Mouse (Mus musculus) kidney, embryonic 15.5 days (tissue): ENCODE results near the gene Fam83b. TPM values are rescaled to one million over a fixed set of nuclear protein-coding genes. Genes with fewer than 3 reads are reported as not detected.

Experiments
- ATAC-seq: fragments of 200-750 bp; cut with Nextera tagmentation; replicated peaks from 2 replicates; pipeline ENCODE4 v1.8.0; 2017; ENCODE audit warnings: moderate TSS enrichment; ENCODE audit not compliant: low FRiP score
- H3K27ac ChIP-seq: fragments of 300-500 bp; sonication (generic); 2 replicates; pipeline ENCODE4 v1.5.1; 2015; ENCODE audit warnings: mild to moderate bottlenecking, inconsistent platforms
- H3K27me3 ChIP-seq: fragments of 300-500 bp; sonication (generic); 2 replicates; pipeline ENCODE4 v1.6.1; 2015; ENCODE audit warnings: inconsistent platforms
- H3K36me3 ChIP-seq: fragments of 300-500 bp; sonication (generic); 2 replicates; pipeline ENCODE4 v1.6.1; 2015; ENCODE audit warnings: inconsistent platforms
- H3K4me1 ChIP-seq: fragments of 300-500 bp; sonication (generic); 2 replicates; pipeline ENCODE4 v1.6.1; 2015; ENCODE audit warnings: inconsistent platforms
- H3K4me2 ChIP-seq: fragments of 300-500 bp; sonication (generic); 2 replicates; pipeline ENCODE4 v1.6.1; 2015; ENCODE audit warnings: moderate library complexity, mild to moderate bottlenecking, inconsistent platforms
- H3K4me3 ChIP-seq: fragments of 300-500 bp; sonication (generic); replicated peaks from 2 replicates; pipeline ENCODE4 v1.5.1; 2015; ENCODE audit warnings: mild to moderate bottlenecking, inconsistent platforms
- H3K9ac ChIP-seq: fragments of 300-500 bp; sonication (generic); 2 replicates; pipeline ENCODE4 v1.6.1; 2015; ENCODE audit warnings: mild to moderate bottlenecking, inconsistent platforms
- H3K9me3 ChIP-seq: fragments of 300-500 bp; sonication (generic); replicated peaks from 2 replicates; pipeline ENCODE4 v1.6.1; 2016; ENCODE audit warnings: inconsistent platforms
- WGBS: fragments of 180-500 bp; shearing (Covaris S2); methylation state at CpG from one replicate; pipeline ENCODE4 v1.1.7; 2015; ENCODE audit warnings: mixed read lengths; 5-methylcytosine and 5-hydroxymethylcytosine counted together
- polyA plus RNA-seq: library from polyadenylated mRNA; unstranded; fragments of >200 nt; fragmentation: Nextera tagmentation; extraction: Ambion mirVana; gene quantifications from 2 replicates; pipeline ENCODE4 v1.2.1, GENCODE M21; 2015

Fam83b gene
- polyA plus RNA-seq, result 1.2 and 1.3 TPM in 2 replicates

GRCm38 (mm10) chr9:76566515-76567280 is at the start of gene Fam83b:
Gene Fam83b (minus strand): TSS chr9:76567116.
- peak within 1 kb of the TSS; percentile 35 for H3K9ac ChIP-seq
- 1% methylated on average over 39 of the region's 40 CpGs for WGBS
- peak; percentile 94 for ATAC-seq

GRCm38 (mm10) chr9:76614165-76614564 is 47.2 kb upstream of the Fam83b start:
- Histone ChIP-seq H3K36me3 (no peaks in the 10 kb centered on the region), H3K27me3 (no peaks in the 10 kb centered on the region), H3K4me3 (no peak overlapping the region), H3K4me1 (no peaks in the 10 kb centered on the region), H3K4me2 (no peak overlapping the region), H3K9me3 (no peaks in the 10 kb centered on the region), H3K9ac (no peak overlapping the region), H3K27ac (no peak overlapping the region)
- 53% methylated on average over 4 of the region's 4 CpGs for whole genome bisulfite sequencing
- no peak for ATAC-seq

More at GRCm38 (mm10) chr9:76566515-76567280, at the start of gene Fam83b:
- H3K4me1 ChIP-seq, result peaks cover 8% of the 10 kb centered on the region
- H3K27me3 ChIP-seq, result no peaks in the 10 kb centered on the region
- H3K27ac ChIP-seq, result peak within 1 kb of the TSS; percentile 7; the same call in 1 of the 2 replicates
- peak within 1 kb of the TSS; percentile 62 for H3K4me3 ChIP-seq
- H3K36me3 ChIP-seq, result no peaks in the 10 kb centered on the region
- H3K9me3 ChIP-seq, result no peaks in the 10 kb centered on the region
- peak within 1 kb of the TSS; percentile 93 for H3K4me2 ChIP-seq

GRCm38 (mm10) chr9:76603744-76604143 is 36.8 kb upstream of the Fam83b start:
- no peak overlapping the region for H3K4me3 ChIP-seq
- WGBS, result 65% methylated on average over 5 of the region's 5 CpGs
- no peak overlapping the region for H3K27ac ChIP-seq
- 0 out of 2 replicates have a peak, but pooled peaks have one; percentile 52 for ATAC-seq
- no peak overlapping the region for H3K4me2 ChIP-seq
- H3K36me3 ChIP-seq, result no peaks in the 10 kb centered on the region
- no peak overlapping the region for H3K9ac ChIP-seq
- no peaks in the 10 kb centered on the region for H3K4me1 ChIP-seq
- H3K27me3 ChIP-seq, result no peaks in the 10 kb centered on the region
- H3K9me3 ChIP-seq, result no peaks in the 10 kb centered on the region

GRCm38 (mm10) chr9:76602874-76603273 is 36.0 kb upstream of the Fam83b start:
- Histone ChIP-seq H3K27me3 (no peaks in the 10 kb centered on the region), H3K4me2 (no peak overlapping the region), H3K4me1 (no peaks in the 10 kb centered on the region), H3K9me3 (no peaks in the 10 kb centered on the region), H3K27ac (no peak overlapping the region), H3K36me3 (no peaks in the 10 kb centered on the region), H3K9ac (no peak overlapping the region), H3K4me3 (no peak overlapping the region)
- 84% methylated on average over 2 of the region's 2 CpGs for whole genome bisulfite sequencing
- no peak for ATAC-seq

GRCm38 (mm10) chr9:76597395-76597794 is 30.5 kb upstream of the Fam83b start:
- no peak overlapping the region for H3K9ac ChIP-seq
- no peak for ATAC-seq
- H3K27ac ChIP-seq, result no peak overlapping the region
- H3K36me3 ChIP-seq, result no peaks in the 10 kb centered on the region
- 75% methylated on average over 4 of the region's 4 CpGs for WGBS
- H3K4me3 ChIP-seq, result no peak overlapping the region
- no peaks in the 10 kb centered on the region for H3K27me3 ChIP-seq
- no peaks in the 10 kb centered on the region for H3K4me1 ChIP-seq
- no peak overlapping the region for H3K4me2 ChIP-seq
- no peaks in the 10 kb centered on the region for H3K9me3 ChIP-seq

- no peak overlapping the region for H3K9ac ChIP-seq
- H3K36me3 ChIP-seq, result no peaks in the 10 kb centered on the region
- H3K27me3 ChIP-seq, result no peaks in the 10 kb centered on the region
- no peak overlapping the region for H3K4me3 ChIP-seq
- no peaks in the 10 kb centered on the region for H3K4me1 ChIP-seq
- 21% methylated on average over 2 of the region's 2 CpGs for WGBS
- H3K4me2 ChIP-seq, result no peak overlapping the region
- no peaks in the 10 kb centered on the region for H3K9me3 ChIP-seq
- ATAC-seq, result no peak
- no peak overlapping the region for H3K27ac ChIP-seq
These were observed 26.9 kb upstream of the Fam83b start for GRCm38 (mm10) chr9:76593841-76594240.

GRCm38 (mm10) chr9:76583943-76584342 is 17.0 kb upstream of the Fam83b start:
- H3K9me3 ChIP-seq, result no peaks in the 10 kb centered on the region
- no peaks in the 10 kb centered on the region for H3K27me3 ChIP-seq
- H3K36me3 ChIP-seq, result no peaks in the 10 kb centered on the region
- H3K9ac ChIP-seq, result no peak overlapping the region
- no peak for ATAC-seq
- H3K4me2 ChIP-seq, result no peak overlapping the region
- H3K4me3 ChIP-seq, result no peak overlapping the region
- no peaks in the 10 kb centered on the region for H3K4me1 ChIP-seq
- H3K27ac ChIP-seq, result no peak overlapping the region
- WGBS, result 87% methylated on average over 6 of the region's 6 CpGs

- no peak overlapping the region for H3K4me3 ChIP-seq
- ATAC-seq, result no peak
- 85% methylated on average over 5 of the region's 5 CpGs for WGBS
- no peaks in the 10 kb centered on the region for H3K9me3 ChIP-seq
- no peaks in the 10 kb centered on the region for H3K4me1 ChIP-seq
- no peaks in the 10 kb centered on the region for H3K27me3 ChIP-seq
- H3K36me3 ChIP-seq, result no peaks in the 10 kb centered on the region
- H3K27ac ChIP-seq, result no peak overlapping the region
- H3K4me2 ChIP-seq, result no peak overlapping the region
- no peak overlapping the region for H3K9ac ChIP-seq
These were observed 15.1 kb upstream of the Fam83b start for GRCm38 (mm10) chr9:76581966-76582365.

GRCm38 (mm10) chr9:76567281-76567655 is 352 bp upstream of the Fam83b start:
- 7% methylated on average over 12 of the region's 13 CpGs for WGBS
- peak; percentile 57 for ATAC-seq
- peak overlapping the region; percentile 7; the same call in 1 of the 2 replicates for H3K27ac ChIP-seq

GRCm38 (mm10) chr9:76565656-76566055 is 1.3 kb downstream of the Fam83b start:
- no peak overlapping the region for H3K9ac ChIP-seq
- no peak overlapping the region for H3K27ac ChIP-seq
- WGBS, result 91% methylated on average over 2 of the region's 2 CpGs
- ATAC-seq, result no peak
- no peaks in the 10 kb centered on the region for H3K27me3 ChIP-seq
- no peak overlapping the region for H3K4me2 ChIP-seq
- H3K4me3 ChIP-seq, result no peak overlapping the region
- no peaks in the 10 kb centered on the region for H3K9me3 ChIP-seq
- no peaks in the 10 kb centered on the region for H3K36me3 ChIP-seq
- H3K4me1 ChIP-seq, result peaks cover 8% of the 10 kb centered on the region

More at GRCm38 (mm10) chr9:76567281-76567655, 352 bp upstream of the Fam83b start:
- H3K36me3 ChIP-seq, result no peaks in the 10 kb centered on the region
- no peaks in the 10 kb centered on the region for H3K9me3 ChIP-seq
- no peaks in the 10 kb centered on the region for H3K27me3 ChIP-seq
- peaks cover 8% of the 10 kb centered on the region for H3K4me1 ChIP-seq
- H3K9ac ChIP-seq, result peak overlapping the region; percentile 35
- H3K4me2 ChIP-seq, result peak overlapping the region; percentile 93
- peak overlapping the region; percentile 62 for H3K4me3 ChIP-seq

- no peak for ATAC-seq
- no peaks in the 10 kb centered on the region for H3K27me3 ChIP-seq
- no peak overlapping the region for H3K4me2 ChIP-seq
- H3K9me3 ChIP-seq, result no peaks in the 10 kb centered on the region
- peaks cover 8% of the 10 kb centered on the region for H3K4me1 ChIP-seq
- 90% methylated on average over 1 of the region's 1 CpGs for WGBS
- no peak overlapping the region for H3K4me3 ChIP-seq
- H3K27ac ChIP-seq, result no peak overlapping the region
- no peaks in the 10 kb centered on the region for H3K36me3 ChIP-seq
- H3K9ac ChIP-seq, result no peak overlapping the region
These were observed 2.8 kb downstream of the Fam83b start for GRCm38 (mm10) chr9:76564071-76564470.

- H3K9me3 ChIP-seq, result no peaks in the 10 kb centered on the region
- no peak for ATAC-seq
- no peak overlapping the region for H3K27ac ChIP-seq
- H3K9ac ChIP-seq, result no peak overlapping the region
- H3K36me3 ChIP-seq, result no peaks in the 10 kb centered on the region
- no peak overlapping the region for H3K4me2 ChIP-seq
- 54% methylated on average over 6 of the region's 6 CpGs for WGBS
- no peak overlapping the region for H3K4me3 ChIP-seq
- no peaks in the 10 kb centered on the region for H3K27me3 ChIP-seq
- peaks cover 8% of the 10 kb centered on the region for H3K4me1 ChIP-seq
These were observed 4.1 kb downstream of the Fam83b start for GRCm38 (mm10) chr9:76562794-76563193.
